Mouse (Mus musculus) heart, embryonic 14.5 days (tissue): ENCODE results near the gene Ptprd. TPM values are rescaled to one million over a fixed set of nuclear protein-coding genes. Genes with fewer than 3 reads are reported as not detected.

Experiments
- ATAC-seq: fragments of 200-750 bp; cut with Nextera tagmentation; 2 replicates; pipeline ENCODE4 v1.8.0; 2017; ENCODE audit warnings: low read depth, moderate TSS enrichment; ENCODE audit not compliant: insufficient number of reproducible peaks, insufficient read depth, low FRiP score
- H3K27ac ChIP-seq, 2 experiments: fragments of 200-500 bp in 1 of 2; fragments of 300-500 bp in 1 of 2; sonication (generic) in 1 of 2; replicated peaks in 1 of 2; 2 replicates each; pipeline ENCODE4 v1.5.1; 2012 to 2014; ENCODE audit warnings: low read depth in 2 of 2, low read length in 2 of 2, control low read depth in 1 of 2, mild to moderate bottlenecking in 1 of 2, mixed read lengths in 1 of 2; ENCODE audit not compliant: control insufficient read depth in 1 of 2, insufficient read depth in 1 of 2
- H3K27me3 ChIP-seq: fragments of 300-500 bp; sonication (generic); 2 replicates; pipeline ENCODE4 v1.6.1; 2014; ENCODE audit warnings: mild to moderate bottlenecking, low read length, control low read depth; ENCODE audit not compliant: control insufficient read depth, insufficient read depth
- H3K36me3 ChIP-seq: fragments of 300-500 bp; sonication (generic); 2 replicates; pipeline ENCODE4 v1.6.1; 2014; ENCODE audit warnings: mild to moderate bottlenecking, control low read depth, low read length, mixed read lengths; ENCODE audit not compliant: control insufficient read depth, insufficient read depth
- H3K4me1 ChIP-seq, 2 experiments: fragments of 200-500 bp in 1 of 2; fragments of 300-500 bp in 1 of 2; sonication (generic) in 1 of 2; 2 replicates each; pipeline ENCODE4 v1.6.1; 2012 to 2014; ENCODE audit warnings: low read length in 2 of 2, control low read depth in 1 of 2, mixed read lengths in 1 of 2; ENCODE audit not compliant: control insufficient read depth in 2 of 2, insufficient read depth in 2 of 2
- H3K4me2 ChIP-seq: fragments of 300-500 bp; sonication (generic); 2 replicates; pipeline ENCODE4 v1.6.1; 2014; ENCODE audit warnings: mild to moderate bottlenecking, low read length
- H3K4me3 ChIP-seq, 2 experiments: fragments of 200-500 bp in 1 of 2; fragments of 300-500 bp in 1 of 2; sonication (generic) in 1 of 2; 2 replicates each; pipeline ENCODE4 v1.5.1; 2012 to 2014; ENCODE audit warnings: low read length in 2 of 2, mild to moderate bottlenecking in 2 of 2, control low read depth in 1 of 2, low read depth in 1 of 2, moderate library complexity in 1 of 2; ENCODE audit not compliant: control insufficient read depth in 1 of 2, insufficient read depth in 1 of 2
- H3K9ac ChIP-seq: fragments of 300-500 bp; sonication (generic); 2 replicates; pipeline ENCODE4 v1.6.1; 2014; ENCODE audit warnings: mild to moderate bottlenecking, low read length
- H3K9me3 ChIP-seq: fragments of 300-500 bp; sonication (generic); 2 replicates; pipeline ENCODE4 v1.6.1; 2016; ENCODE audit warnings: low read length, control low read depth; ENCODE audit not compliant: control insufficient read depth
- WGBS: fragments of 180-500 bp; shearing (Covaris S2); extraction: QIAGEN DNeasy Blood & Tissue Kit; methylation state at CpG from one replicate; pipeline ENCODE4 v1.1.7; 2014; 5-methylcytosine and 5-hydroxymethylcytosine counted together
- polyA plus RNA-seq: library from polyadenylated mRNA; unstranded; fragments of >200 nt; fragmentation: Nextera tagmentation; extraction: Ambion mirVana; gene quantifications from 2 replicates; pipeline ENCODE4 v1.2.1, GENCODE M21; 2014

Ptprd gene
- polyA plus RNA-seq, 1 experiment from 2014 or later = 21.8 TPM

DNA sequence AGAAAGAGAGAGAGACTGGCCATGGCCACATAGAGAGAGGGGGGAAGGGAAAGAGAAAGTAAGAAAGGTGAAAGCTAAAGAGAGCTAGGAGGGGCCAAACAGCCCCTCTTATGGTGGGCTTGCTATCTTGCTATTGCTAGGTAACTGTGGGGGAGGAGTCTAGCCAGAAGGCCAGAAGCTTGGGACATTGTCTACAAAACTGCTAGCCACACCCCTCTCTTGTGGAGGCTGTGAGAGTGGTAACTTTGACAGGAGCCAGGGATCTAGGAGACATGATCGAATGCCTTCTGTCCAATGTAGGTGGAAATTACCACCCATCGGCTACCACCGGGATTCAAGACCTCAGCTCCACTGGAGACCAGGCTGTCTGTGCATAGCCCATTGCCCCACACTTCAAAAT, 1899.2 kb downstream of the Ptprd start:
- Histone ChIP-seq H3K27ac (no peak overlapping the region), H3K36me3 (0 out of 2 replicates have a peak, but pooled peaks cover 4% of the 10 kb centered on the region), H3K9me3 (no peaks in the 10 kb centered on the region), H3K4me1 (peaks cover 6 to 22% of the 10 kb centered on the region in 2 experiments), H3K9ac (no peak overlapping the region), H3K27me3 (no peaks in the 10 kb centered on the region), H3K4me3 (no peak overlapping the region), H3K4me2 (no peak overlapping the region)
- ATAC-seq = no peak
- 43% methylated on average over 3 of the region's 3 CpGs for WGBS

DNA sequence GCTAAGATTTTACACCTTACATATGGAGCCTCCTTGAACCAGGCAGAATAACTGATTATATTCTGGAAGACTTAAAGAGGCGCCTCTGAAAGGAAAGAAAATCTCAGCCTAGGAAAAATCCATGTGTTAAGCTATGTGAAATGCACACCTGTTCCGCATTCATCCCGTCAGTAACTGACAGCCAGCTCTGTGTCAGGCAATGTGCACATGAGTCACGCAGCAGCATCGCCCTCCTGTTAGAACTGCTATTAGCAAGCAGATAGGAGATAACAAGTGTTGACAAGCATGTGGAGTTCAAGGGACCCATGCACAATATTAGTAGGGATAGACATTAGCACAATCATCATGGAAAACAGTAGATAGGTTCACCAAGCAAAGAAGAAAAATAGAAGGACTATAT, 1905.8 kb downstream of the Ptprd start:
- H3K4me3 ChIP-seq = no peak overlapping the region
- H3K4me2 ChIP-seq = no peak overlapping the region
- no peaks in the 10 kb centered on the region for H3K36me3 ChIP-seq
- WGBS = 28% methylated on average over 5 of the region's 5 CpGs
- H3K9ac ChIP-seq = no peak overlapping the region
- peaks cover 0 to 18% of the 10 kb centered on the region in 2 experiments; a peak in 2 of 4 replicates for H3K4me1 ChIP-seq
- H3K27me3 ChIP-seq = no peaks in the 10 kb centered on the region
- ATAC-seq = no peak
- H3K9me3 ChIP-seq = no peaks in the 10 kb centered on the region
- no peak overlapping the region for H3K27ac ChIP-seq

DNA sequence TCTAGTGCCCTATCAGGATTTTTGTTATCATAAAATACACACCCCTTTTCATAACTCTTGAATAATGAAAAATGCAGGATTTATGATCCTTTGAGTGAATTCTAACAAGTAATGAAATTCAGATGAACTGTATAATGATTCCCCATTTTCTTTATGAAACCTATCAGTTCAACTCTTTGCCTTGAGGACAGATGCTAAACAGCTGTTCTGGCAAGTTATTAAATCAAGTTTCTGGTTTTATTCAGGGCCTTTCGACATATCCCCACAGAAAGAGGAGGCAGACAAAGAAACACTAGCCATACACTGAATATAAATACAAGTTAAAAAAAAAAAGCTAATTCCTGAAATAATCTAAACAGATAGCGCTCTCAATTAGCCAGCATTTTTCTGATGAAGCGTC, 1914.4 kb downstream of the Ptprd start:
- H3K27ac ChIP-seq = no peak overlapping the region
- H3K4me2 ChIP-seq = no peak overlapping the region
- no peak overlapping the region for H3K4me3 ChIP-seq
- H3K9me3 ChIP-seq = no peaks in the 10 kb centered on the region
- no peaks in the 10 kb centered on the region for H3K36me3 ChIP-seq
- no peaks in the 10 kb centered on the region for H3K27me3 ChIP-seq
- peaks cover 0 to 12% of the 10 kb centered on the region in 2 experiments; a peak in 2 of 4 replicates for H3K4me1 ChIP-seq
- no peak overlapping the region for H3K9ac ChIP-seq
- 82% methylated on average over 3 of the region's 3 CpGs for WGBS
- no peak for ATAC-seq

DNA sequence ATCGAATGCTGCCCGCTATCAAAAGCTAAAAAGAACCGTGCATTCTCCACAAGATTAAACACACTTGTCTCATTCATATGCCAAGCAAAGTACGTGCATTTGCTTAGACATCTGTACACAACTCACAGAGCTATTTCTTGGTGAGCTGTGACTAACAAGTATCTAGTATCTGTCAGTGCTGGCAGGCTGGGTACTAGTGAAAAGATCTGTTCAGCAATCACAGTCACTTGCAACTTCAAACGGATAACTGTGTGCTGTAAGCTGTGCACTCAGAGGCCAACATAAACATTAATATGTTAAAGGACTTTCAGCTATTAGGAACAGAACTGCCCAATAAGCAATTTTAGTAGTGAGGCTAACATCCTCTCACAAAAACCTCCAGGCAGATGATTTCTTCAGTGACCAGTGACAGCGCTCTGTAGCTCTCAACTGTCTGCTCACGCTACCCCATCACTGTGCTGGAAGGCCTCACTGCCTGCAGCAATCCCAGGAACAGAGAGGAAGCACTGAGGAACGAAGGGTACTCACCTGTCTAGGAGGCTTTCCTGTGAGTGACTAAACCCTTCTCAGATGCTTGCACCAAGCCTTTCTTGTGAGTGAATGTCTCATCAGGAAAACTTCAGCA, 1918.9 kb downstream of the Ptprd start:
- no peaks in the 10 kb centered on the region for H3K9me3 ChIP-seq
- no peaks in the 10 kb centered on the region for H3K36me3 ChIP-seq
- no peak overlapping the region for H3K9ac ChIP-seq
- no peak overlapping the region for H3K4me2 ChIP-seq
- 72% methylated on average over 8 of the region's 8 CpGs for WGBS
- no peak for ATAC-seq
- no peak overlapping the region for H3K27ac ChIP-seq
- H3K4me1 ChIP-seq = peaks cover 0 to 12% of the 10 kb centered on the region in 2 experiments; a peak in 2 of 4 replicates
- no peak overlapping the region for H3K4me3 ChIP-seq
- no peaks in the 10 kb centered on the region for H3K27me3 ChIP-seq

DNA sequence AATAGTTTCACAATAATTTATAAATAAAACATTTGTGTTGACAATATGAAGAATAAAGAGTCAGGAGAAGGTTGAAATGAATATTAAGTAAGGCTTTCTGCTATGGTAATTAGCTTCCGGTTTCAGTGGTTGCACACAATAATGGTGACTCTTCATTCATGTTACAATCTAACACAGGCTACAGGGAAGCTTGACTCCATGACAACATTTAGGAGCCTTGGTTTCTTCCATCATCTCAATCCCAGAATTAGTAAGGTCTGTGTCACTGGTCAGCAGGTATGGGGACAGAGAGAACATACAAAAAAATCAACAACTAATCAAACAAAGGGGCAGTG, 1921.3 kb downstream of the Ptprd start:
- Histone ChIP-seq H3K9me3 (no peaks in the 10 kb centered on the region), H3K4me1 (peaks cover 0 to 15% of the 10 kb centered on the region in 2 experiments; a peak in 1 of 4 replicates), H3K36me3 (no peaks in the 10 kb centered on the region), H3K9ac (no peak overlapping the region), H3K4me2 (no peak overlapping the region), H3K27ac (no peak overlapping the region), H3K27me3 (no peaks in the 10 kb centered on the region), H3K4me3 (no peak overlapping the region)
- no peak for ATAC-seq
- 86% methylated on average over 1 of the region's 1 CpGs for WGBS

DNA sequence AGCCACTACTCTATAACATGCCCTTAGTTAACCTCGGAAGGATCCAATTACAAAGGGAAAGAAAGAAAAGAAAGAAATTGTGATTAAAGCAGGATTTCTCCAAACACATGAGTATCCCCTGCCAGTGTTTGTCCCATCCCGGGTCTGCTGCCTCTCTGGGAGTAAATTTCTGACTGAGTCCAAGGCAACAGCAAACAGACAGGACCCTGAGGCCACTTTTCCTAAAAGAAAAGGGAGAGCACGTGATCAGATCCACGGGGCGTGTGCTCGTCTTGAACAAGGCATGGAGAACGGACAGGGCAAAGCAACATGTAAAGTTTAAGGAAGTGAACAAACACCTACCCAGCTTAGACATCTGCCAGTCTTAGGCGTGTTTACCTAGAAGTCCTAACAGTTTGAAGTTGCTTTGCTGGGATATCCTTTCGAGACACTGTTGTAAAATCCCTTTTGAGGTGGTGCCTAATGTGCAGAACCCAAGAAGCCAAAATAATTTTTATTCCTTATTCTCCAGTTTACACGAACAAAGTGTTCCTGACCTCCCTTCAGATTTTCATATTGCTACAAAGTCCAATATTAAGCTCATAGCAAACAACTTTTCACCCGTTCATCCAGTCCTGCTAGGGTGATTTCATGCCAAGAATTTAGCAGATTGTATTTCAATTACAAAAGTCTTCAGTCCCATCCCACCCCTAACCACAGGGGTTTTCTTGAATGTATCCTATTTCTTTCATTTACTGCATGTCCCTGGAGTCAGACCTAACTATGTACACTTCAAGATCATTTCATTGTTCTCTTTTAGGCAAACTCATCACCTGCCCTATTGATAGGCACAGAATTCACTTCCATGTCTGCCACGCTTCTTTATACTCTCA, 1921.9 kb downstream of the Ptprd start:
- no peak for ATAC-seq
- peaks cover 0 to 15% of the 10 kb centered on the region in 2 experiments; a peak in 1 of 4 replicates for H3K4me1 ChIP-seq
- no peaks in the 10 kb centered on the region for H3K36me3 ChIP-seq
- WGBS = 74% methylated on average over 12 of the region's 12 CpGs
- no peak overlapping the region for H3K4me3 ChIP-seq
- no peaks in the 10 kb centered on the region for H3K27me3 ChIP-seq
- no peak overlapping the region for H3K9ac ChIP-seq
- no peak overlapping the region for H3K27ac ChIP-seq
- H3K9me3 ChIP-seq = no peaks in the 10 kb centered on the region
- no peak overlapping the region for H3K4me2 ChIP-seq

DNA sequence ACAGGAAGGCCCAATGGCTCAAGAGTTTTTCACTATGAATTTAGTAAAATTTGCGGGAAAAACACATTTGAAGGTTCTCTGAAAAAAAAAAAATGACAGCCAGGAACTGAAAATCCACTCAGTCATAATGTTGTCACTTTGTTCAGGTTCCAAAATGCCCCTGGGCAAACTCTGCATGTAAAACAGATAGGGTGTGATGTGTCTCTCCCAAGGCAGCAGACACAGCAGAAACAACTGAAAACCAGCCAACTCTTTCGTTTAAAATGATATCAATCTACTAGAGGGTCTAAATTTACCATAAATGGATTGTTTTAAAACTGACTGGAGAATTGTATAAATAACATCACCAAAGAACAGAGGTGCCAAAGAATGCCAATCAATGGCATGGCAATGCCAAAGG, 1925.7 kb downstream of the Ptprd start:
- H3K9ac ChIP-seq = no peak overlapping the region
- no peak overlapping the region for H3K4me2 ChIP-seq
- no peak overlapping the region for H3K4me3 ChIP-seq
- WGBS = 66% methylated on average over 2 of the region's 2 CpGs
- H3K9me3 ChIP-seq = no peaks in the 10 kb centered on the region
- no peak overlapping the region for H3K27ac ChIP-seq
- H3K36me3 ChIP-seq = no peaks in the 10 kb centered on the region
- H3K4me1 ChIP-seq = peaks cover 0 to 14% of the 10 kb centered on the region in 2 experiments; a peak in 2 of 4 replicates
- ATAC-seq = no peak
- H3K27me3 ChIP-seq = no peaks in the 10 kb centered on the region
